Mouse (Mus musculus) lung, postnatal 14 days (tissue): ENCODE data around the gene Pnma1.

ENCODE experiments used
- DNase-seq: peaks from one replicate; pipeline ENCODE4 v3.0.0; 2021

The Pnma1 gene

DNA sequence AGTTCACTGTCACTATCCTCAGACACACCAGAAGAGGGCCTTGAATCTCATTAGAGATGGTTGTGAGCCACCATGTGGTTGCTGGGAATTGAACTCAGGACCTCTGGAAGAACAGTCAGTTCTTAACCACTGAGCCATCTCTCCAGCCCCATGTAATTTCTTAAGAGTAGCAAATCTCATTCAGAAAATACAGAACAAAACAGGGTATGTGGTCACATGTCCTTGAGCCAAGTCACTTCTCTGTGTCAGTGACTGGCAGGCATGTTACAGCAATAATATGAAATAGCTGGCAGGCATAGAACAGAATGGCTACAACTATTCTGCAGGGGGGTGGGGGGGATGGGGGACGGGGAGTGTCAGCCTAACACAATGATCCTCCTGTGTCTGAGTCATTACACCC is 48.2 kb downstream of the Pnma1 start:
- DNase-seq, result no peak

DNA sequence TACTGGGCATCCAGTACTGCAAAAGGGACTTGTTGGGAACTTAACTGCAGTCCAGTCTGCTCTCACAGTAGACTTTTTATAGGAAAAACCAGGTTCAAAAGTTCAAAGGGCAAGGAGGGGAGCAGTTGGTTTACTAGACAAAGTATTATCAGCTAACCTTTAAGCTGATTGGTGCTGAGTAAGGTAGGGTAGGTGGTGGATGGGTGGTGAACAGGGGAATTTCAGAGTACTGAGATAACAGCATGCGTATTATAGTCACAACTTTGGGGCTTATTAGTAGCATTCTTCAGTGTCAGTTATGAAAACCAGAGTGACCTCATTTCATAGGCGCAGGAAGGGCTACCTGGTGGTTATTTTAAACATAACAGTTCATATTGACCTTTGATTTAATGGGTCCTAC is 48.7 kb downstream of the Pnma1 start:
- DNase-seq, result no peak
